Mouse (Mus musculus) thymus, adult 2 months (tissue): ENCODE measurements around the gene Slc16a10. TPM values are rescaled to one million over a fixed set of nuclear protein-coding genes. Genes with fewer than 3 reads are reported as not detected.
"Not testable (repeated sequence)": the region's sequence is repeated elsewhere in the genome, so short reads cannot be mapped to it uniquely, and the experiment has no call there.

Experiments used
- DNase-seq: peaks from one replicate; pipeline ENCODE4 v3.0.0; 2021
- H3K27ac ChIP-seq: fragments of 200-500 bp; 2 replicates; pipeline ENCODE4 v1.5.1; 2012; ENCODE audit warnings: low read length, control low read depth; ENCODE audit not compliant: control insufficient read depth, insufficient read depth
- H3K27me3 ChIP-seq: fragments of 200-500 bp; 2 replicates; pipeline ENCODE4 v1.6.1; 2012; ENCODE audit warnings: mild to moderate bottlenecking, low read length, moderate library complexity, mixed read lengths; ENCODE audit not compliant: control insufficient read depth, insufficient read depth
- H3K36me3 ChIP-seq: fragments of 200-500 bp; 2 replicates; pipeline ENCODE4 v1.6.1; 2012; ENCODE audit warnings: mild to moderate bottlenecking, low read length, moderate library complexity; ENCODE audit not compliant: control insufficient read depth, insufficient read depth
- H3K4me1 ChIP-seq: fragments of 200-500 bp; replicated peaks from 2 replicates; pipeline ENCODE4 v1.6.1; 2012; ENCODE audit warnings: low read length; ENCODE audit not compliant: control insufficient read depth, insufficient read depth
- H3K4me3 ChIP-seq: fragments of 200-500 bp; 2 replicates; pipeline ENCODE4 v1.5.1; 2012; ENCODE audit warnings: mild to moderate bottlenecking, low read length, control low read depth, moderate library complexity; ENCODE audit not compliant: control insufficient read depth, insufficient read depth
- CTCF ChIP-seq: fragments of 200-500 bp; IDR thresholded peaks from 2 replicates; pipeline ENCODE4 v1.5.1; 2012; ENCODE audit warnings: mild to moderate bottlenecking, control low read depth, low read length, moderate library complexity, borderline replicate concordance; ENCODE audit not compliant: control insufficient read depth, poor library complexity, insufficient read depth; ENCODE audit errors: extremely low read depth
- POLR2A ChIP-seq: fragments of 200-500 bp; IDR thresholded peaks from 2 replicates; pipeline ENCODE4 v1.6.1; 2012; ENCODE audit warnings: mild to moderate bottlenecking, low read length, control low read depth, moderate library complexity; ENCODE audit not compliant: control insufficient read depth, poor library complexity, insufficient read depth; ENCODE audit errors: extremely low read depth
- WGBS: fragments of 180-500 bp; shearing (Covaris S2); methylation state at CpG from one replicate; pipeline ENCODE4 v1.1.7; 2018; 5-methylcytosine and 5-hydroxymethylcytosine counted together
- polyA plus RNA-seq: library from polyadenylated mRNA; depleted of rRNA; stranded (reverse); fragments of >200 nt; gene quantifications from 2 replicates; pipeline ENCODE4 v1.2.3, GENCODE M21; 2012

Slc16a10 gene
- polyA plus RNA-seq, 1 experiment = 45.4 TPM

DNA sequence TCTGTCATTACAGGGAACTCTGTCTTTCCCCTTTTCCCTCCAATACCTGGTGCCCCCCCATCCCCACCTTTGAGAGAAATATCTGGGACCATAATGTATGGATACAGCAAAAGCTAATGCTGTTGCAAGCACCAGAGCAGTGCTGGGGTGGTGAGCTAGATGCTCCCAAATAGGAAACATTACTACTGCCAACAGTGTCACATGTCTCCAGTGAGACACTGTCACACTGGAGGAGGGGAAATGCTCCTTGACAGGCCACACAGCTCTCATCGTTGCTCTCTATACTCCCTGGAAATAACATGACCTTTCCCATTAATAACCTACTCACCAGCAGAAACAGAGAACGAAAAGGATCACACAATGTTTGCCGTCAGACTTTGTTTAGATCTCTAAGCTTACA is 122.6 kb downstream of the Slc16a10 start:
- no peak for DNase-seq
- WGBS = 72% methylated on average over 3 of the region's 3 CpGs

DNA sequence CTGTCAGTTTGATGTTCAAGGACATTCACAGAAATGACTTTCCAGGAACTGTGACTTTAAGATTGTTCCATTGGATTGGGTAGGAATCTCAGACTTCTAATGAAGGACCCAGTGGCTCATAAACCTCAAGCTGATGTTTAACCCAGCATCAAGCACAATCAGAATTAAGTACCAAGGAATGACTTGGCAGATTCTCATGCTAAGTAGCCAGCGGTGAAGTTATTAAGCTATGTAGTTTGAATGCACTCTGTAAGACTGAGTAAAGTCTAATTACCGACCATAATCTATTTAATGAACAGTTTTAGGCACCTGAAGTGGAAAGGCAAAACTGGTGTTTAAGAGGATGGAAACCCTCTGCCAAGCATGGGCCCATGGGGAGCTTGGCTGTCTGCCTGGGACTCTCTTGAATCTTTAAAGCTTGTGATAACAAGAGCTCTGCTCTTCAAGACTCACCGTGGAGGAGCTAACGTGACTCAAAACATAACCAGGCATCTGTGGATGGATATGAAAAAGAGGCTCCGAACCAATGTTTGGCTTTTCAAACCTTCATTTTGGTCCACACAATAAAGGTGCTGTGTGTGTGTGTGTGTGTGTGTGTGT is 123.7 kb downstream of the Slc16a10 start:
- Histone ChIP-seq H3K27me3 (no peaks in the 10 kb centered on the region), H3K4me1 (no peaks in the 10 kb centered on the region), H3K4me3 (no peak overlapping the region), H3K27ac (no peak overlapping the region), H3K36me3 (no peaks in the 10 kb centered on the region)
- DNase-seq = no peak
- TF ChIP-seq CTCF = no peak
- no peak for TF ChIP-seq POLR2A
- WGBS = 95% methylated on average over 5 of the region's 5 CpGs

More for the DNA sequence above, 122.6 kb downstream of the Slc16a10 start:
- Histone ChIP-seq H3K27ac (no peak overlapping the region), H3K4me1 (0 out of 2 replicates have a peak, but pooled peaks cover under 1% of the 10 kb centered on the region), H3K4me3 (no peak overlapping the region), H3K27me3 (no peaks in the 10 kb centered on the region), H3K36me3 (no peaks in the 10 kb centered on the region)
- TF ChIP-seq CTCF (no peak), POLR2A (no peak)

DNA sequence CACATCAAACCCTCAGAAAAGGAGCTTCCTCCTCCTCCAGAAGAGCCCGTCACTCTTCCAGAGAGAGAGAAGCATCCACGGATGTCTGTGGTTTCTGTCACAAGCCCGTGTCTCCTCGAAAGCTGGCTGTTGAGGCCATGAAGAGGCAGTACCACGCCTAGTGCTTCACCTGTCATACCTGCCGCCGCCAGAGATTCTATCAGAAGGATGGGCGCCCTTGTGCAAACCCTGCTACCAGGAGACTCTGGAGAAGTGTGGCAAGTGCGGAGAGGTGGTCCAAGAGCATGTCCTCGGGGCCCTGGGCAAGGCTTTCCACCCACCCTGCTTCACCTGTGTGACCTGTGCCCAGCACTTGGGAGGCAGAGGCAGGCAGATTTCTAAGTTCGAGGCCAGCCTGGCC is 132.5 kb downstream of the Slc16a10 start:
- Histone ChIP-seq H3K27ac (no peak overlapping the region), H3K4me3 (no peak overlapping the region), H3K36me3 (no peaks in the 10 kb centered on the region), H3K4me1 (peaks cover 6% of the 10 kb centered on the region; the same call in 1 of the 2 replicates), H3K27me3 (no peaks in the 10 kb centered on the region)
- DNase-seq = no peak
- WGBS = 86% methylated on average over 11 of the region's 11 CpGs
- TF ChIP-seq POLR2A (no peak), CTCF (no peak)

DNA sequence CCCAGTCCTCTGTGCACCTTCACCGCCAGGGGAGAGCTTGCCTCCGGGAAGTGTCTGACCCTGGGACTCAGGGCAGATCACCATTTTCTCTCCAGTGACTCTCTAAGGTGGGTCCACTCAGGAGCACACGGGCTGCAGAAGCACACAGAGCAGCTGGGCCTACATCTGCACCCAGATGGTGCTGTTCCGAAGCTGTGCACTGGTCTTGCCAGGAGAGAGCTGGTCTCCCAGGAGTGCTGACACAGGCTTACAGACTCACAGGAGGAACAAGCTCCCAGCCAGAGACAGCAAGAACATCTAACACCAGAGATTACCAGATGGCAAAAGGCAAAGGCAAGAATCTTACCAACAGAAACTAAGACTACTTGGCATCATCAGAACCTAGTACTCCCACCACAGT is 133.2 kb downstream of the Slc16a10 start:
- not testable (repeated sequence) for H3K4me3 ChIP-seq, H3K27me3 ChIP-seq, H3K36me3 ChIP-seq, DNase-seq, H3K27ac ChIP-seq, H3K4me1 ChIP-seq
- WGBS = 94% methylated on average over 4 of the region's 4 CpGs

DNA sequence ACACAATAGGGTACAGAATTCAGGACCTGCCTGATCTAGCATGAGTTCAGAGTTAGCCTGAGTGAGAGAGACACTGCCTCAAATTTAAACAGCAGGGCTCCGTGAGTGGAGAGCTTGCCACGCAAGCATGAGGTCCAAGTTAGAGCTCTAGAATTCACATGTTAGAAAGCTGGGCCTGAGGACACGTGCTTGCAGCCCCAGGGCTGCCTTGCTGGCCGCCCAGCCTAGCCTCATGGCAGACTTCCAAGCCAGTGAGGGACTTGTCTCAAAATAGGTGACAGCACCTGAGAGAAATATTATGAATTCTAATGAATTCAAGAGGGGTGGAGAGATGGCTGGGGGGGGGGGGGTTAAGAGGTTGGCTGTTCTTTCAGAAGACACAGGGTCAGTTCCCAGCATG is 134.1 kb downstream of the Slc16a10 start:
- TF ChIP-seq POLR2A (no peak), CTCF (no peak)
- WGBS = 92% methylated on average over 4 of the region's 4 CpGs
- no peaks in the 10 kb centered on the region for H3K36me3 ChIP-seq
- DNase-seq = no peak
- no peak overlapping the region for H3K27ac ChIP-seq
- no peak overlapping the region for H3K4me3 ChIP-seq
- peaks cover 6% of the 10 kb centered on the region; the same call in 1 of the 2 replicates for H3K4me1 ChIP-seq
- H3K27me3 ChIP-seq = no peaks in the 10 kb centered on the region

DNA sequence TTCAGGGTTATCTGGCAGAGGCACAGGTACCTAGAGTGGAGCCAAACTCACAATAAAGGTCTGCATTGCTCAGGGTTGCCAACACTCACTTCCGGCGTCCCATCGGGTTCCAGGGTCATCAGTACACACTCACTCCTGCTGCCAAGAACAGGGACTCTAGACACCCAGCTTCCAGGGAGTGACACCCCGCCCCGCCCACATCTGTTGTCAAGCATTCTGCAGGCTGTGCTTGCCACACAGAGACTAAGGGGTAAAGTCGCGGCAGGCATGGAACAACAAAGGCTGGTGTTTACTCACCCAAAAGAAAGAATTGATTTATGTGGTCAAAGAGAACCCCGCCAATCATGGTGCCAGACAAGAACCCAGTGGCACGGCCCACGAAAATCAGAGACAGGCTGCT is 135.1 kb downstream of the Slc16a10 start:
- Histone ChIP-seq H3K27me3 (no peaks in the 10 kb centered on the region), H3K4me3 (no peak overlapping the region), H3K36me3 (no peaks in the 10 kb centered on the region), H3K27ac (no peak overlapping the region), H3K4me1 (peaks cover 6% of the 10 kb centered on the region; the same call in 1 of the 2 replicates)
- no peak for TF ChIP-seq CTCF
- no peak for TF ChIP-seq POLR2A
- WGBS = 67% methylated on average over 10 of the region's 10 CpGs
- no peak for DNase-seq

DNA sequence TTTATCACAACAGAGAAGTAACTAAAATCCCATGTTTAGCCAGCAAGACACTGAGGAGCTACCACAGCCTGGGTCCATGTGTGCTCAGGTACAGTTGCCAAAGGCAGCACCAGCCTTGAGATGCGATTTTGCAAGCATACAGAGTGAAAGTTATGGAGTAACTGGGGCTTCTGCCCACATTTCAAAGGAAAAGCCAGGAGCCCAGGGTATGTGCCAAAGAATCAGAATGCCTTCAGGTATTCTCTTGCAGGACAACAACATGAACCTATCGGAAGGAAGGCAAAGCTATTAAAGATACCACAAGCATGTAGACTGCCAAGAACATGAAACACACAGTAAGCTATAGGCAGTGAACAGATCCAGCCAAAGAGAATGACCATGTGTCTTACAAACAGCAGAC is 141.3 kb downstream of the Slc16a10 start:
- 93% methylated on average over 2 of the region's 2 CpGs for WGBS
- no peak for DNase-seq
- no peaks in the 10 kb centered on the region for H3K27me3 ChIP-seq
- H3K4me1 ChIP-seq = 0 out of 2 replicates have a peak, but pooled peaks cover 2% of the 10 kb centered on the region
- no peaks in the 10 kb centered on the region for H3K36me3 ChIP-seq
- H3K27ac ChIP-seq = no peak overlapping the region
- no peak overlapping the region for H3K4me3 ChIP-seq
- TF ChIP-seq POLR2A = no peak
